Mouse (Mus musculus) lung, postnatal 0 days (tissue): ENCODE measurements around the gene Gm13420.

Source experiments
- CTCF ChIP-seq: IDR thresholded peaks from 2 replicates; pipeline ENCODE4 v1.5.1; 2016; ENCODE audit warnings: antibody characterized with exemption, mild to moderate bottlenecking
- EP300 ChIP-seq: IDR thresholded peaks from 2 replicates; pipeline ENCODE4 v1.6.1; 2016; ENCODE audit warnings: antibody characterized with exemption, mild to moderate bottlenecking, control low read depth

DNA sequence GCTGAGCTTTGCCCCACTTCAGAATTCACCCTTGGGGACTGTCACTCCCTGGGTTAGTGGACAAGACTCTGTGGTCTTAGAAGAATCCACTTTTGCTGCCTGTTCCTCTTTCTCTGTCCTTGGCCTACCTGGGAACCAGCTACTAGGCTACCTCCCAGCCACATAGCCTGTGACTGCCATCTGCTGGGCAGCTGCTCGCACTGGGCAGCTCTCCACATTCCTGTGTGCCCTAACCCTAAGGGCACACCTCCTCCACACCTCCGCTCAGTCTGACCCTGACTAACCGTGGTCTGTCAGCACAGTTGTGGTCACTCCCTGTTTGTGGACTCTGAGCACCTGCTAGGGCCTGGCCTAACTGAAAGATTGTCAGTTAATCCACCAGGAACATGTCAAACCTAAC is 19.9 kb downstream of the Gm13420 start:
- TF ChIP-seq CTCF (peak; percentile 81), EP300 (no peak)
